Mouse (Mus musculus): Measurements from ENCODE around the gene Hoxb9.

GRCm38 (mm10) chr11:96302381-96303150 is 31.3 kb downstream of the Hoxb9 start:
- TF ChIP-seq CTCF (IDR thresholded peaks at IDR 0.05; ENCODE audit: control insufficient read depth, insufficient read depth, low read length) (no peak), POLR2A (IDR thresholded peaks at IDR 0.05; ENCODE audit: borderline replicate concordance, control insufficient read depth, low read depth, low read length) (no peak)
